Mouse (Mus musculus) heart, adult 2 months (tissue): Measurements from ENCODE around the gene Duxbl1. TPM values are rescaled to one million over a fixed set of nuclear protein-coding genes. Genes with fewer than 3 reads are reported as not detected.
A peak's percentile ranks its signal among the peaks of the same experiment; 100 is the strongest.
"Not testable (repeated sequence)": the region's sequence is repeated elsewhere in the genome, so short reads cannot be mapped to it uniquely, and the experiment has no call there.

Experiments
- DNase-seq, 2 experiments: peaks; one replicate each; pipeline ENCODE4 v3.0.0; 2021
- H3K27ac ChIP-seq: fragments of 200-600 bp; 2 replicates; pipeline ENCODE4 v1.8.1; 2022
- H3K27me3 ChIP-seq: fragments of 200-500 bp; 2 replicates; pipeline ENCODE4 v1.6.1; 2012; ENCODE audit warnings: mild to moderate bottlenecking, low read length, inconsistent platforms, mixed read lengths; ENCODE audit not compliant: control insufficient read depth, insufficient read depth
- H3K36me3 ChIP-seq: fragments of 200-500 bp; 2 replicates; pipeline ENCODE4 v1.6.1; 2012; ENCODE audit warnings: low read length, inconsistent platforms; ENCODE audit not compliant: control insufficient read depth, insufficient read depth
- H3K4me1 ChIP-seq: fragments of 200-500 bp; 2 replicates; pipeline ENCODE4 v1.6.1; 2011; ENCODE audit warnings: low read length; ENCODE audit not compliant: control insufficient read depth, insufficient read depth
- H3K4me3 ChIP-seq: fragments of 200-600 bp; 2 replicates; pipeline ENCODE4 v1.8.1; 2022
- H3K79me2 ChIP-seq: fragments of 200-500 bp; replicated peaks from 2 replicates; pipeline ENCODE4 v1.6.1; 2012; ENCODE audit warnings: mild to moderate bottlenecking, inconsistent platforms, low read length, moderate library complexity, mixed read lengths; ENCODE audit not compliant: control insufficient read depth, insufficient read depth
- H3K9ac ChIP-seq: fragments of 200-500 bp; 2 replicates; pipeline ENCODE4 v1.6.1; 2012; ENCODE audit warnings: low read depth, mild to moderate bottlenecking, control low read depth, inconsistent platforms, low read length, mixed read lengths
- WGBS: fragments of 180-500 bp; shearing (Covaris S2); methylation state at CpG from one replicate; pipeline ENCODE4 v1.1.7; 2018; 5-methylcytosine and 5-hydroxymethylcytosine counted together
- intact Hi-C: fragments of 180-260 bp; cut with DNase I; formaldehyde crosslinking; loops from one replicate; pipeline ENCODE4 v1.15.1; 2025
- long read RNA-seq: library from polyadenylated mRNA; stranded (forward); transcript quantifications from one replicate; pipeline ENCODE4 v2.0.0, GENCODE M21; 2021
- polyA plus RNA-seq: library from polyadenylated mRNA; depleted of rRNA; stranded (reverse); fragments of >200 nt; gene quantifications from 2 replicates; pipeline ENCODE4 v1.2.3, GENCODE M21; 2012; rRNA removed
- total RNA-seq, 2 experiments: library from RNA; stranded (reverse); gene quantifications; 2 replicates each; pipeline ENCODE4 v1.2.3; 2021

The Duxbl1 gene
- total RNA-seq = not detected
- 0.23 TPM in 1 of 2 replicates, not detected in the other for polyA plus RNA-seq
- long read RNA-seq = 0 reads

DNA sequence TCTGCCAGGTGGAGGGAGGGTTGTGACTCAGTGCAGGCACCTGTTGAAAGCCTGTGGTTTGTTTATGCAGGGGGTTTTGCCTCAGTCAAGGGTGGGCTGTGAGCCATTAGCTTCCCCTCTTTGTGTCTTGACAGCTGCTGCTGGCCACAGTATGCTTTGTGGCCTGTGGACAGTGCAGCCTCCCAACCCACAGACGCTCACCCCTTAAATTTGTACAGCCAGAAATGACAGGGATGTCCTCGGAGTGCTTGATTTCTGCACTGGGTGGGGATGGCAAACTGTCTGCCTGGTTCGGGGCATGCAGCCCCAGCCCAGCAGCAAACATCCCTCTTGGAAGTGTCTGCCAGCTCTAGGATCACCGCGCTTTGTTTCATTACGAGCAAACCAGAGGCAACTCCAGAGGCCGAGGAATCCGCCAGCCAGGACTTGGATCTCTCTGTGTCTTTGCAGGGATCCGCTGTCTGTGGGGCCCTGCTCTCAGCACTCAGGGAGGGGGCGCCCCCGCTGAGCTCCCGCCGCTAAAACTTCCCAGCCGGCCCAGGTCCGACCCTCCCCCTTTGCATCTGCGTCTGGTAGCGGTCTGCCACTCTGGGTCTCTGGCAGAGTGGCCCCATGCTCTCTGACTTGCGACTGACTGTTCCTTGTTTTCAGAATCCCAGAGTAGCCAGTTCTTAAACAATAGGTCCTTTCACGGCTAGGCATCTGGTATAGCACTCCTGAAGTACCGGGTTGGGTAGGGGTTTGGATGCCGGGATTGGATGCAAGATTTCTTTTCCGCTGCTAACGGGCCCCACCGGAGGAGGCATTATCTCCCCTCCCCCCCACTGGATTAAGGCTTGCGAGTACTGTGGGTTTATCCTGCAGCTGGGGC, at the start of gene Duxbl1:
Duxbl1 (plus strand) TSS at position 207 of the 871 bp plus-strand sequence.
- intact Hi-C loops, H3K79me2 ChIP-seq, H3K27ac ChIP-seq, H3K4me3 ChIP-seq, DNase-seq, H3K36me3 ChIP-seq, H3K9ac ChIP-seq, H3K27me3 ChIP-seq, H3K4me1 ChIP-seq: not testable (repeated sequence)
- WGBS = no CpG with 5 or more reads among the region's 25 CpGs

DNA sequence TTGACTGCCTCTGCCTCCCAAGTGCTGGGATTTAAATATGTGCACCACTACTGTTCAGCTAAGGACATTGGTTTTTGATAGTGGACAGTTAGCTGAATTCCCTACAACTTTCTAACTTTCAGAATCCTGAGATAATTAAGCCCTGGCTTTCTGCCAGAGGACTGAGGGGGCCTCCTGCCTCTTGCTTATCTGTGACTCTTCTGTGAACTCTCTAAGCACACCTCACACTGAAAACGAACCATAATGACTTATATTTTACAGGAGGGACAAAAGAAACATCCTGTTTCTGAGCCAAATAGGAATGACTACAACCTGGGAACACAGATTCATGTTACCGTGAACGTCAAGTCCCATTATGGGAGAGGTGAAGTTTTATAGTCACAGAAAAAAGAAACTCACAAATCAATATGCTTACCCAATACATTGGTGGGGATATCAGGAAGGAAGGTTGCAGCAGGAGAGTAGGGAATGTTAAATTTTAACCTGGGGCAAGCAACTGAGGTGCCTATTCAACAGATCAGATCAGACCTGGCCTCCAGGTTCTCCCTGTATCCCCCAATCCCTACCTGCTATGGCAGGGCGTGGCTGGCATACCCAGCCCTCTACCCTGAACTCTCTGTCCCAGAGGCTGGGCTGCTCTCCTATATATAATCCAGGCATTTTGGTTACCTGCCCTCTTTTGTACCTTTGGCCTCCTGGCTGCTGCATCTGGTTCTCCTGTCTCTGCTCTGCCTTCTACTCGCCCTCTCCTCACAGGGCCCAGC, 41.3 kb upstream of the Duxbl1 start:
- H3K4me3 ChIP-seq, H3K27me3 ChIP-seq, H3K4me1 ChIP-seq, H3K9ac ChIP-seq, intact Hi-C loops, DNase-seq, H3K27ac ChIP-seq, H3K79me2 ChIP-seq, H3K36me3 ChIP-seq: not testable (repeated sequence)
- no CpG with 5 or more reads among the region's 5 CpGs for WGBS

DNA sequence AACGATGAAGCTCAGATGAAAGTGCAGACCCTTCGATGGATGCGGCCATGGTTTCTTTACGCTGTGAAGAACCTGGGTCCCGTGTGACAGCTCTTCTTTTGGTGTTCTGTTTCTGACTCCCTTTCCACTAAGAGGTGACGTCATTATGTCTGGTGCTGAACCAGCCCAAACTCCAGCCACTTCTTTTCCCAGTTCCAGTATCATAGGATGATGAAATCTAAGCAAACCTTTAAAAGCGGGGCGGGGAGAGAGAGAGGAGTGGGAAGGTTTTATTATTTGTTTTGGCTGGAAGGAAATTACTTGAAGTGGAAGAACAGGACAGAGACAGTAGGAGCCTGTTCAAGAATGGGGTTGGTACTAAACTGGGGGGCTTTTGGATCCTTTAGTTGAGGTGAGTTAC, 40.4 kb upstream of the Duxbl1 start, which contains the start of gene Cphx1:
Cphx1 (plus strand) TSS at position 301 of the 400 bp plus-strand sequence.
- H3K36me3 ChIP-seq, intact Hi-C loops, DNase-seq, H3K27ac ChIP-seq, H3K27me3 ChIP-seq, H3K4me1 ChIP-seq, H3K4me3 ChIP-seq, H3K9ac ChIP-seq, H3K79me2 ChIP-seq: not testable (repeated sequence)
- no CpG with 5 or more reads among the region's 8 CpGs for WGBS

DNA sequence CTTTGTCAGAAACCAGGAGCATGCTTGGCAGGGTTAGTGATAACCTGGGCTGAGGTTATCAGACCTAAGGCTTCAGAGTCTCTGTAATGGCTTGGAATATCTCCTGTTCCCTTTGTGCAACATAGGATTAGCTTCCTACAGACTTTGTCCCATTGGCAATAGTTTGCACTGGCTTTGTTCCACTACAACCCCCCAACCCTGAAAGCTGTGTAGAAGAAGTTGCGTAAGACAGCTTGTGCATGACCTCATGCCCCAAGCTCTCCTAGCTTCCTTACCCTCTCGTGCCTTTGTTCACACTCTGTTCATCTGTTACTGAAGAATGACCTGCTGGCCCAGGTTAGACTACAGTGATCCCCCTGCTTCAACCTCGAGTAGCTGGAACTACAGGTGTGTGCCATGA, 20.5 kb upstream of the Duxbl1 start:
- intact Hi-C loops, H3K4me1 ChIP-seq, H3K27ac ChIP-seq, H3K36me3 ChIP-seq, H3K9ac ChIP-seq, H3K4me3 ChIP-seq, DNase-seq, H3K79me2 ChIP-seq, H3K27me3 ChIP-seq: not testable (repeated sequence)
- WGBS = no CpG with 5 or more reads among the region's 3 CpGs

DNA sequence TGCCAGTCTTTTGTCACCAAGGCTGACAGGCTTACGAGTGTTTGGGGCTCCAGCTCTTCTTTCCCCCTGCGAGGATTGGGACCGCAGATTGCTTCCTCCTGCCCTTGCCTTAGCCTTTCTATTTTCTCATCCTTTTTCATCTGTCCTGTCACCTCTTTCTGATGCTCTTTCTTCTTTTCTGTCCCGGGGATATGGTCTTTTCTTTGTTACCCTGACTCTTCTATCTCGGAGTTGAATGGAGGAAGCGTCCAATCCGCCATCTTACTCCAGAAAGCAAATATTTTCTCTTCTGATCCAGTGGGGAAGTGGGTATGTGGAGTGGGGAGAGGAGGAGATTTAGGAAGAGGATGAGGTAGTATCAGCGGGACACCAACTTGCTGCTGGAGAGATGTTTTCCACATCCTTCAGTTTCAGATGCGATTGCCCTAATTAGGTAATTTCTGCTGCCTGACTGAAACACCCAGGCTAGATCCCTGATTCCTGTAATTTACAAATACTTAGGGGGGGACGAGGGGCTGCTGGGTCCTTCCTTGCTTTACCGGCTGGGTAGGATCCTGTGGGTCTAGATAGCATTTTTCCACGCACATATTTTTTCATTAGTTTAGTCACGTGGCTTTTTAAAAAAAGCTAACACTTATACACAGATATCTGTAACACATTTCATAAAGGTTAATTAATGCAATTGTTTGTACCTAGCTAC, 1.0 kb downstream of the Duxbl1 start:
- H3K36me3 ChIP-seq, intact Hi-C loops, H3K4me3 ChIP-seq, H3K9ac ChIP-seq, H3K27me3 ChIP-seq, DNase-seq, H3K27ac ChIP-seq, H3K79me2 ChIP-seq, H3K4me1 ChIP-seq: not testable (repeated sequence)
- WGBS = 12% methylated on average over 9 of the region's 13 CpGs

DNA sequence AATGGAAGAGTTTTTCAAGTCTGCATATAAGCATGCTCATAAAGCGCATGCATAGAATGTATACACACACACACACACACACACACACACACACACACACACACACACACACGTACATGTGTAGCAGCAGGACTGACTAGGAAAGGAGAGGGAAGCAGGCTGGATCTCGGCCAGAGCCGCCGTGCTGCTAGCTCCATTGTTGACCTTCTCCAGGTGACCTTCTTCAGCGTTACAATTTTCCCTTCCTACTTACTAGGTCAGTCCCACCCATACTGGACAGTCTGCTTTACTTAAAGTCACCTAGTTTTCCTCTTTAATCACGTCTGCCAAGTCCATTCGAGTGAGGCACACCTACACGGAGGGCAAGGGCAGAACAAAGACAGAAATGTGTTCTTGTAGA, 3.5 kb downstream of the Duxbl1 start:
- peak in 1 of 2 experiments; percentile 14 for DNase-seq
- H3K27ac ChIP-seq, intact Hi-C loops, H3K9ac ChIP-seq, H3K4me3 ChIP-seq, H3K27me3 ChIP-seq, H3K79me2 ChIP-seq, H3K4me1 ChIP-seq, H3K36me3 ChIP-seq: not testable (repeated sequence)
- WGBS = 10% methylated on average over 6 of the region's 9 CpGs

DNA sequence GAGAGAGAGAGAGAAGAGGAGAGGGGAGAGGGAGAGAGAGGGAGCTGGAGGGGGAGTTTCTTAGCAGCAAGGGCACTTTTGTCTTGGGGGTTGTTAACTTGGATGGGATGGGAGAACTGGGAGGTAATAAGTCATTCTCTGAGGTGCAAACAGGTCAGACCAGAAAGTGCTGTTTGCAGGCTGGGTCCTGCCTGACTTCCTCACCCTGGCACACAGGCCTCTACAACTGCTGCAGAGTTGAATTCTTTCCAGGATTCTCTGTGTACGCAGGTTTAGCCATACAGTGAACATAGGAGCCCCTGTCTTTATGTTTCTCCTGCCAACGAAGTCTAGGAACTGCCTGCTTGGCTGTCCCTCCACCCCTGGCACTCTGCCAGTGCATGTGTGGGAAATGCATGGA, 29.1 kb downstream of the Duxbl1 start:
- H3K79me2 ChIP-seq, H3K27me3 ChIP-seq, intact Hi-C loops, H3K36me3 ChIP-seq, DNase-seq, H3K27ac ChIP-seq, H3K9ac ChIP-seq, H3K4me1 ChIP-seq, H3K4me3 ChIP-seq: not testable (repeated sequence)
- WGBS = no CpG with 5 or more reads among the region's 2 CpGs

DNA sequence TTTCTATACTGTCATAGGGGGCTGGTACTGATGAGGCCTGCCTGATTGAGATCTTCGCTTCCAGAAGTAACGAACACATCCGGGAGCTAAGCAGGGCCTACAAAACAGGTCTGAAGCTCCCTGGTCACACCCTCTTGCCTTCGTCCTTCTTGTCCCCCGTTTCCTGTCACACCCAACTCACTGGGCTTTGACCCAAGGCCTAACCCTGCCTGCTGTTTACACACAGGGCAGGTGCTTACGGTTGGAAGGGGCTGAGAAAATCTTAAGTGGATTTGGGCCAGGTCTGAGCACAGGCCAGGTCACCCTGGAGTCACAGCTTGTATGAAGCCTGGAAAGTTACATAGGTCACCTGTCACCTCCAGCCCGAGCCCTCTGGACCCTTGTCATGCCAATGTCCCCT, 38.0 kb downstream of the Duxbl1 start:
- H3K36me3 ChIP-seq, H3K4me3 ChIP-seq, H3K27me3 ChIP-seq, H3K4me1 ChIP-seq, H3K79me2 ChIP-seq, H3K9ac ChIP-seq, H3K27ac ChIP-seq, intact Hi-C loops, DNase-seq: not testable (repeated sequence)
- WGBS = no CpG with 5 or more reads among the region's 7 CpGs

DNA sequence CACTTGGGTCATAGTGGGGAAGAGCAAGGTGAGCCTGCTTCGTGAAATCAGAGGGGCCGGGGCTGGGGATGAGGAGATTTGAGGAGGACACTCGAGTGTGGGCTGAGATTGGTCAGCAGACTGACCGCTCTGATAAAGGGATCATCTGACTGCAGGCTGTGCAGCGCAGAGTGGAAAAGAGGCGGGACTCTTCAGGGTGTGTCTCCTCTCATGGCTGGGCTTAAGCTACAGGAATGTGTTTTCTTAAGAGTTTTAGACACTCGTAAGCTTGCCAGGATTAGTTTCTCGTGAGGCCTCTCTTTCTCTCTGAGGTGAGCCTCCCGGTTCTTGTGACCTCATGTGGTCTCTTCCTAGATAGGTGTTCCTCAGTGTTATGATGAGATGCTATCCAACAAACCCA, 43.2 kb downstream of the Duxbl1 start:
- H3K27me3 ChIP-seq, H3K4me1 ChIP-seq, DNase-seq, H3K79me2 ChIP-seq, H3K27ac ChIP-seq, intact Hi-C loops, H3K4me3 ChIP-seq, H3K36me3 ChIP-seq, H3K9ac ChIP-seq: not testable (repeated sequence)
- WGBS = no CpG with 5 or more reads among the region's 9 CpGs
